Mouse (Mus musculus): Measurements from ENCODE around the gene Kif1a.

The Kif1a gene

GRCm38 (mm10) chr1:93020602-93021001 is 81.1 kb downstream of the Kif1a start:
- no peak for DNase-seq (ENCODE audit: low spot score)

- DNase-seq (ENCODE audit: low spot score): no peak
Measured at GRCm38 (mm10) chr1:93018716-93019115, 83.0 kb downstream of the Kif1a start.

GRCm38 (mm10) chr1:93015136-93015535 is 86.6 kb downstream of the Kif1a start:
- DNase-seq (ENCODE audit: low spot score): no peak

- DNase-seq (ENCODE audit: low spot score): peak; percentile 43
Measured at GRCm38 (mm10) chr1:93014460-93014859, 87.3 kb downstream of the Kif1a start.

GRCm38 (mm10) chr1:93013367-93013766 is 88.4 kb downstream of the Kif1a start:
- DNase-seq (ENCODE audit: low spot score): no peak

GRCm38 (mm10) chr1:93012103-93012585 is 89.6 kb downstream of the Kif1a start:
- no peak for DNase-seq (ENCODE audit: low spot score)

GRCm38 (mm10) chr1:93010731-93011130 is 91.0 kb downstream of the Kif1a start:
- DNase-seq (ENCODE audit: low spot score): no peak

- no peak for DNase-seq (ENCODE audit: low spot score)
Measured at GRCm38 (mm10) chr1:93009196-93009595, 92.6 kb downstream of the Kif1a start.

- no peak for DNase-seq (ENCODE audit: low spot score)
Measured at GRCm38 (mm10) chr1:93006061-93006460, 95.7 kb downstream of the Kif1a start, which contains the start of gene Aqp12. Aqp12 (plus strand) TSS chr1:93006334.

GRCm38 (mm10) chr1:92992880-92993279 is 108.9 kb downstream of the Kif1a start:
- DNase-seq (ENCODE audit: low spot score): no peak

GRCm38 (mm10) chr1:92992214-92992855 is 109.4 kb downstream of the Kif1a start:
- DNase-seq (ENCODE audit: low spot score): no peak

GRCm38 (mm10) chr1:92989891-92990290 is 111.9 kb downstream of the Kif1a start:
- DNase-seq (ENCODE audit: low spot score): no peak

- no peak for DNase-seq (ENCODE audit: low spot score)
Measured at GRCm38 (mm10) chr1:92988894-92989293, 112.9 kb downstream of the Kif1a start.

GRCm38 (mm10) chr1:92984999-92985398 is 116.8 kb downstream of the Kif1a start:
- DNase-seq (ENCODE audit: low spot score): no peak

- no peak for DNase-seq (ENCODE audit: low spot score)
Measured at GRCm38 (mm10) chr1:92982931-92983605, 118.7 kb downstream of the Kif1a start.

GRCm38 (mm10) chr1:92981056-92981845 is 120.5 kb downstream of the Kif1a start:
- no peak for DNase-seq (ENCODE audit: low spot score)

GRCm38 (mm10) chr1:92979073-92979602 is 122.6 kb downstream of the Kif1a start:
- DNase-seq (ENCODE audit: low spot score): no peak

GRCm38 (mm10) chr1:92978645-92979044 is 123.1 kb downstream of the Kif1a start:
- DNase-seq (ENCODE audit: low spot score): no peak

- no peak for DNase-seq (ENCODE audit: low spot score)
Measured at GRCm38 (mm10) chr1:92976141-92976566, 125.6 kb downstream of the Kif1a start.

GRCm38 (mm10) chr1:92972854-92973253 is 128.9 kb downstream of the Kif1a start:
- DNase-seq (ENCODE audit: low spot score): no peak

GRCm38 (mm10) chr1:92971879-92972795 is 129.6 kb downstream of the Kif1a start:
- no peak for DNase-seq (ENCODE audit: low spot score)

All from c-Kit-positive CD71-positive TER-119-positive erythroid progenitor cells, embryonic 14.5 days (primary cell).